ENCODE assay signal across 9 mouse cellular contexts in genomic region chr7:140037171-140037555, GRCm38 (mm10). TPM values are rescaled to one million over a fixed set of nuclear protein-coding genes. Genes with fewer than 3 reads are reported as not detected.
A peak's percentile ranks its signal among the peaks of the same experiment; 100 is the strongest.
DNase-seq lines count a peak whose midpoint lies in the region; ATAC-seq and TF ChIP-seq lines count a peak whose summit lies in the region.
"Had no signal": no experiment of that assay in that cellular context is flagged by ENCODE, and none has a peak within 500 bp of the region (broad histone marks: within the 10 kb centered on the region; RNA-seq: fewer than 3 reads in every experiment).

No protein-coding gene starts in this region.

- peak overlapping the region; percentile 79 for H3K9ac ChIP-seq in forebrain, embryonic 15.5 days (replicated peaks)
- no peak overlapping the region for H3K9ac ChIP-seq in liver, embryonic 15.5 days

- TF ChIP-seq CTCF in C2C12 (IDR thresholded peaks at IDR 0.05; ENCODE audit: control insufficient read depth, insufficient read depth, insufficient read length): no peak

- peaks cover 22% of the 10 kb centered on the region for H3K36me3 ChIP-seq in C2C12 (ENCODE audit: control insufficient read depth, insufficient read depth)
- H3K36me3 ChIP-seq in forebrain, embryonic 15.5 days: peaks cover 38% of the 10 kb centered on the region
- H3K36me3 ChIP-seq in liver, embryonic 15.5 days (replicated peaks): peaks cover 42% of the 10 kb centered on the region

- 0 out of 2 replicates have a peak overlapping the region, but pooled peaks have one; percentile 81 for H3K27ac ChIP-seq in forebrain, embryonic 15.5 days (replicated peaks)
- H3K27ac ChIP-seq in liver, embryonic 15.5 days (replicated peaks): no peak overlapping the region

- H3K4me3 ChIP-seq in C2C12 (ENCODE audit: insufficient read depth, poor library complexity, severe bottlenecking): peak overlapping the region; percentile 64
- H3K4me3 ChIP-seq in forebrain, embryonic 15.5 days: peak overlapping the region; percentile 61
- H3K4me3 ChIP-seq in liver, embryonic 15.5 days (replicated peaks): peak overlapping the region; percentile 87

- no peaks in the 10 kb centered on the region for H3K27me3 ChIP-seq in C2C12 (ENCODE audit: control insufficient read depth, insufficient read depth, insufficient read length)
- H3K27me3 ChIP-seq in forebrain, embryonic 15.5 days: no peaks in the 10 kb centered on the region
- no peaks in the 10 kb centered on the region for H3K27me3 ChIP-seq in liver, embryonic 15.5 days

- WGBS in forebrain, embryonic 15.5 days: 45% methylated on average over 3 of the region's 3 CpGs
- 57% methylated on average over 3 of the region's 3 CpGs for WGBS in liver, embryonic 15.5 days (ENCODE audit: insufficient replicate concordance)

- H3K79me2 ChIP-seq in C2C12 (ENCODE audit: control insufficient read depth, insufficient read depth): peaks cover 40% of the 10 kb centered on the region

- no peaks in the 10 kb centered on the region for H3K9me3 ChIP-seq in forebrain, embryonic 15.5 days
- H3K9me3 ChIP-seq in liver, embryonic 15.5 days (replicated peaks): no peaks in the 10 kb centered on the region

- H3K79me3 ChIP-seq in C2C12 (ENCODE audit: low read depth): peaks cover 19% of the 10 kb centered on the region

- 0 out of 2 replicates have a peak, but pooled peaks have one; percentile 10 for ATAC-seq in forebrain, embryonic 15.5 days (replicated peaks)
- ATAC-seq in liver, embryonic 15.5 days (ENCODE audit: insufficient read depth): no peak

- peak; percentile 46 for DNase-seq in cerebellum, adult 9-11 months
- no peak for DNase-seq in cerebellum, postnatal 14 days
- no peak for DNase-seq in right cerebral cortex, adult 18-20 months
- DNase-seq in adrenal gland, adult 18-20 months (ENCODE audit: low spot score in 2 of 2): no peak
- no peak for DNase-seq in kidney, adult 8-10 months

- H3ac ChIP-seq in C2C12 (ENCODE audit: control insufficient read depth, insufficient read length, low read depth): peak overlapping the region; percentile 25

- H3K4me1 ChIP-seq in forebrain, embryonic 15.5 days: peaks cover 25% of the 10 kb centered on the region
- peaks cover 25% of the 10 kb centered on the region for H3K4me1 ChIP-seq in liver, embryonic 15.5 days (replicated peaks)

- peak overlapping the region; percentile 89 for H3K4me2 ChIP-seq in forebrain, embryonic 15.5 days (replicated peaks)
- H3K4me2 ChIP-seq in liver, embryonic 15.5 days: peak overlapping the region; percentile 82

TF ChIP-seq in C2C12, 6 proteins besides CTCF, POLR2A, EP300 and RAD21:
- TF ChIP-seq MYOG (IDR thresholded peaks at IDR 0.05; ENCODE audit: control insufficient read depth, extremely low read depth, insufficient read length) (no peak), FOSL1 (IDR thresholded peaks at IDR 0.05; ENCODE audit: insufficient read depth, low read length, poor library complexity, severe bottlenecking) (no peak), CEBPB (IDR thresholded peaks at IDR 0.05; ENCODE audit: low read depth) (no peak), MAX (IDR thresholded peaks at IDR 0.05) (no peak), USF1 (IDR thresholded peaks at IDR 0.05; ENCODE audit: low read depth) (no peak), MYOD1 (IDR thresholded peaks at IDR 0.05; ENCODE audit: control insufficient read depth, insufficient read length, low read depth) (no peak)
TF ChIP-seq in C2C12: peak in this region for 0.

RNA-seq across cellular contexts. Expression of gene Tubgcp2, which starts 0.7 kb away (rescaled TPM):
- 31.7 TPM for polyA plus RNA-seq in C2C12 (2012; fragmentation: generic; extraction: Trizol)
- polyA plus RNA-seq in forebrain, embryonic 15.5 days (2015; fragmentation: Nextera tagmentation; extraction: Ambion mirVana): 69.0 and 69.2 TPM in 2 replicates
- polyA plus RNA-seq in liver, embryonic 15.5 days (2015; fragmentation: Nextera tagmentation; extraction: Ambion mirVana): 21.4 and 23.2 TPM in 2 replicates
- total RNA-seq in adrenal gland, adult 18-20 months (2021): 10 to 100 TPM; 18.5 to 22.8 TPM

RNA-seq across cellular contexts. Expression of gene Zfp511, which starts 1.0 kb away (rescaled TPM):
- 55.8 TPM for polyA plus RNA-seq in C2C12 (2012; fragmentation: generic; extraction: Trizol)
- 55.8 and 56.6 TPM in 2 replicates for polyA plus RNA-seq in forebrain, embryonic 15.5 days (2015; fragmentation: Nextera tagmentation; extraction: Ambion mirVana)
- 17.4 and 19.6 TPM in 2 replicates for polyA plus RNA-seq in liver, embryonic 15.5 days (2015; fragmentation: Nextera tagmentation; extraction: Ambion mirVana)
- 10 to 100 TPM; 16.3 to 23.5 TPM for total RNA-seq in adrenal gland, adult 18-20 months (2021)

RNA-seq across cellular contexts. Expression of gene Msx3, which starts 11.7 kb away (rescaled TPM):
- polyA plus RNA-seq in C2C12 (2012; fragmentation: generic; extraction: Trizol): 0.01 TPM
- 0.73 TPM in 2 replicates for polyA plus RNA-seq in forebrain, embryonic 15.5 days (2015; fragmentation: Nextera tagmentation; extraction: Ambion mirVana)
- not detected in 2 replicates for polyA plus RNA-seq in liver, embryonic 15.5 days (2015; fragmentation: Nextera tagmentation; extraction: Ambion mirVana)
- not detected for total RNA-seq in adrenal gland, adult 18-20 months (2021)
- total RNA-seq: liver, adult 2 months had no signal
- polyA plus RNA-seq: liver, adult 2 months had no signal

RNA-seq across cellular contexts. Expression of gene Adam8, which starts 44.8 kb away (rescaled TPM):
- 3.7 TPM for polyA plus RNA-seq in C2C12 (2012; fragmentation: generic; extraction: Trizol)
- 3.1 and 3.9 TPM in 2 replicates for polyA plus RNA-seq in forebrain, embryonic 15.5 days (2015; fragmentation: Nextera tagmentation; extraction: Ambion mirVana)
- 1.1 and 1.3 TPM in 2 replicates for polyA plus RNA-seq in liver, embryonic 15.5 days (2015; fragmentation: Nextera tagmentation; extraction: Ambion mirVana)
- 1 to 10 TPM; 1.9 to 6.9 TPM for total RNA-seq in adrenal gland, adult 18-20 months (2021)

RNA-seq across cellular contexts. Expression of gene Caly, which starts 45.2 kb away (rescaled TPM):
- not detected for polyA plus RNA-seq in C2C12 (2012; fragmentation: generic; extraction: Trizol)
- polyA plus RNA-seq in forebrain, embryonic 15.5 days (2015; fragmentation: Nextera tagmentation; extraction: Ambion mirVana): 108 and 117 TPM in 2 replicates
- polyA plus RNA-seq in liver, embryonic 15.5 days (2015; fragmentation: Nextera tagmentation; extraction: Ambion mirVana): not detected in 2 replicates
- total RNA-seq in adrenal gland, adult 18-20 months (2021): 1 to 10 TPM; 6.2 to 7.5 TPM
- total RNA-seq: liver, adult 2 months had no signal
